Mouse (Mus musculus): ENCODE measurements around the gene Olfr732.

Gene Olfr732

DNA sequence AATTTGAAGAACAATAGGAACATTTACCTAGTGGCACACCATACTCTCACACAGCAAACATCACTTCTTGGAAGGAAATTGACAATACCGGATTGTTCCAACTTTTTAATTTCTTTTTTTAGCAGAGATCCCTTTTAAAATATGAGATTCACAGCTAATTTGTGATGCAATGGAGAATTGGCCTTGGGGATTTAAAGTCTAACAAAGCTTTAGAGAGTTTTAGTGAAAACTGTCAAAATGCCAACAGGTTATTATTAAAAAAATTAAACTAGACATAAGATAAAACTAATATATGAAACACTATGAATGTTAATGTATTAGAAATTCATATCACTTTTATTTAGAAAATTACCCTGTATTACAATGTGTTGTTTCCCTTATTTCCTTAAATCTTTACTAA is at the start of gene Olfr732:
Gene Olfr732, minus strand, starts transcription at position 101 of the 400 bp plus-strand sequence.
- DNase-seq = no peak

DNA sequence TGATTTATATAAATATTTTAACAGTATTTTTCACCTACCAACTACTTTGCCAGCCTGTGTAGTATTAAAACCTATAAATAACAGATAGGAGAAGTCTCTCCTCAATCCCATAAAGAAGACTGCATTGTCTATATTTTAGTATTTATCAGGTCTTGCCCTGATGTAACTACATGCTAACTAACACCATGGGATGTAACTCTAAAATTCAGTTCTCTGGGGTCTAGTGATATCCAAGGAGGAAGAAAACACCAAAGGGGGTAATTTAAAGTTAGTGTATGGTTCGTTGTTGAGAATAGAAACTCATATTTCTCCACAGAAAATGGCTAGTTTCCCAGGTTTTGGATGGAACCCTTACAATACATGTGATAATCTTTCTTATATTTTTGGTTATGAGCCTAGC is 42.7 kb upstream of the Olfr732 start, which contains the start of gene Olfr734:
Gene Olfr734, minus strand, starts transcription at position 101 of the 400 bp plus-strand sequence.
- no peak for DNase-seq

DNA sequence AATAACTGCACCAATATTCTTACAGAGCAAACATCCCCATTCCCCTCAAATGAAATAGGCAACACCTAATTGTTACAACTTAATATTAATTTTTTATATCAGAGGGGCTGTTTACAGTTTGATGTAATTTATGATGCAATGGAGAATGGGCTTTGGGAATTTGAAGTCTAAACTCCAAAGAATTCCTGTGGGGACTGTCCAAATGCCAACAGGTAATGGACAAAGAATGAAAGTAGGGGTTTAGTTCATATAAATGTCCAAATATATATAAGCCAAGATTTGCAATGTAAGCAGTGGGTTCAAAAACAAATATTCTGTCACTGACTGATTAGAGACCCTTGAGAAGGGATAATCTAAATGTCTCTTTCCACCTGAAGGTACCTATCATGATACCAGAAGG is 17.4 kb upstream of the Olfr732 start, which contains the start of gene Olfr733:
Gene Olfr733, minus strand, starts transcription at position 101 of the 400 bp plus-strand sequence.
- DNase-seq = no peak

DNA sequence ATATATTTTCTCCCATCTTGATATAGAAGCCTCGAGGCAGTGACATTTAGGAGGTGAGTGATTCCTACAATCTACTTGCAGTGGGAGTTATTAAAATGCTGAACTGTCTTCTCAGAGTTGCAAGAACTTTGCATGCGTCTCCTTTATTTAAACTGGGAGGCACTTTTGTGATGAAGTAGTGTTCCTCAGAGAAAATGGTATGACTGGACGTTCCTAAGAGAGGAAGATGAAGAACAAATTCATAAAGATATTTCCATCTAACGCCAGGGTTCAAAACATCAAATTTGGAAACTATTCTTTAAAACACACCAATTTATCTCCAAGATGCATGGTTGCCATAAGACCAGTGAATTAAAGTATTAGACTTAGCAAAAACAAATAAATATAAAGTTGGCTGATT is 42.2 kb downstream of the Olfr732 start, which contains the start of gene Olfr731:
Gene Olfr731, minus strand, starts transcription at position 101 of the 400 bp plus-strand sequence.
- DNase-seq = no peak

Data from lung, postnatal 36 days (tissue).